Mouse (Mus musculus): ENCODE results near the gene Slc35f1. TPM values are rescaled to one million over a fixed set of nuclear protein-coding genes. Genes with fewer than 3 reads are reported as not detected.

The Slc35f1 gene
- total RNA-seq (2021) = 10 to 100 TPM; 34.6 to 41.5 TPM
- long read RNA-seq, experiment 1 = 0 reads
- long read RNA-seq, experiment 2, partial matches to known transcripts = 0 of 2 reads
- long read RNA-seq, experiment 2, other reads (novel, unspliced or antisense) = 2 of 2 reads

DNA sequence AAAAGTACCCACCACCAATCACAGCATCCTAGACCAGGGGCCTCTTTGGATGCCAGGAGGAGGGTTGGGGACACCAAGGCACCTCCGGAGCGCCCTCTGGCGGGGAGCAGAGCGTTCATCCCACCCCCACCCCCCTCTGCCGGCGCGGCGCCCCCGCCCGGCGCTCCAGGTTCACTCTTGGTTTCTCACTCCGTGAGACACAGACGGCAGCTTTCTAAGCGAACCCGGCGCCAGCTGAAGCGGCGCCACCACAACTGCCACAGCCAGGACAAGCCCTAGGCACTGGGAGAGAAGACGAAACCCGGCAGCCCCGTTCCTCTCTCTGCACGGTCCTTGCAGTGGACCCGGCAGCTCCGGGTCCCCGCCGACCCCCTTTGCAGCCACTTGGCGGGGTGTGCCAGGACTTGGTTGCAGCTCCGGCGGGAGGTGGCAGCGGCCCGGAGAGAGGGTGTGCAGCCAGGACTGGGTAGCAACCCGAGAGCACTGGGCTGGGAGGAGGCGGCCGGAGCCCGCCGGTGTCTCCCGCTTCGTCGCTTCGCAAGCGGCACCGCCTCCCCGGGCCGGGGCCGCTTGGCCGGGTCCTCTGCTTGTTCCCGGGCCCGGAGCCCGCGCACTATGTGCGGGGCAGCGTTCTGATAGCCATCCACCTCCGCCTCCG is at the start of gene Slc35f1:
Gene Slc35f1 (plus strand): TSS at position 200 of the 658 bp plus-strand sequence.
- DNase-seq (ENCODE audit: low spot score in 2 of 2) = peak; percentile 82 to 84

DNA sequence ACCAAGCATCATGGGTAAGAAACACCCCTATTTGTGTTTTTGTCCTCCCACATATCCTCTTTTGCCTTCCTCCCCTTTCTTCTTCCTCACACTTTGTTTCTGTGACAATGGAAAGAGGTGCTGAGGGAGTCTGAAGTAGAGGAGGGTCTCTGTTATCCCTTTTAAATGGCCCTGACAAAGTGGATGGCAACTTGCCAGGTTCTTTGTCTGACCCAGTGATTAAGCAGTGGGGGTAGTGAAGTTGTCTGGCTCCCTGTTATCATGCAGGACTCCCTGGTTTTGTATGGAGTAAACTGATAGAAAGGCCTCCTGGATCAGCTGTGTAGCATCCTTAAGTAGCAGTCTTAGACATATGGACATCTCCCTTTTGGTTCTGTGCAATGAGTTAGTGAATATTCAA is 19.1 kb upstream of the Slc35f1 start:
- DNase-seq (ENCODE audit: low spot score in 2 of 2) = no peak

DNA sequence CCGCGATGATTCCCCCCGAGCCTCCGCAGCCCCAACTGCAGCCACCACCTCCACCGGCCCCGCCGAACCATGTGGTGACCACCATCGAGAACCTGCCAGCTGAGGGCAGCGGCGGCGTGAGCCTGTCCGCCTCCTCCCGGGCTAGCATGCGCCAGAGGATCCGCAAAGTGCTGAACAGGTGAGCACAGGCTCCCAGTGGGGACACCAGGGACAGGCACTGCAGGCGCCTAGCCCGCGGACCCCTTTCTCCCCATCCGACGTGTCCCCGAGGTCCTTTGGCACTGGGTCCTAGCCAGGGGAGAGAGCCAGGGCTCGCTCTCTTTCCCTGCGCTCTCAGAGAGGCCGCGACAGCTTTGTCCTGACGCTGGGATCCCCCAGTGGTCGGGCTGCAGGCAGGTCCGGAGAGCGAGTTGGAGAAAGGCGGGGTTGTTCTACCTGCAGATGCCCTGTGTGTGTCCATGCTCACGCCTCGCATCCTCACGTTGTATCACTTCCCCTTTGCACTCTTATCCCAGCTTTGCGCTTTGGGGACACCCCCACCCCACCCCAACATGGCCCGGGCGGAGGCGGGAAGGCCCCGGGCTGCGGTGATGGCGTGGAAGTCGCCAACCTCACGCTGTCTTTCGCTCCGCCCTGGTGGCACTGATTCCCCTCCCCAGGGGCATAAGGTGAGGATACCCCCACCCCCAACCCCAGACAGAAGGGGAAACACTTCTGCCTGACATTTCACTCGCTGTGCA is 829 bp downstream of the Slc35f1 start:
- peak; percentile 33 to 40 for DNase-seq (ENCODE audit: low spot score in 2 of 2)

DNA sequence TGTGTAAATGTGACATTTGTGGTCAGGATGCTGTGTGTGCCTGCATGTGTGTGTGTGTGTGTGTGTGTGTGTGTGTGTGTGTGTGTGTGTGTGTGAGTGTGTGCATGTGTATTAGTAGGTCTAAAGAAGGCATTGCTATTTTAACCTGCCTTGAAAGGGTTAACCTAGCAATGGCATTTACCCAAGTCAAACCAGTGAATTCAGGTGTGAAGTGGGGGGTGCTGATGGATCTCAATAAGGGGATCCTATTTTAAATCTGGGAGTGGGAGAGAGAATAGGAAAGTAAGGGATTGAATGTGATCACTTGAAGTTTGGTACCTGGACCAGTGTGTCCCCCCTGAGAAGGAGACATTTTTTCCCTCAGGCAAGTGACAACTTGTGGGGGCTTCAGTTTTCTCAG is 13.4 kb downstream of the Slc35f1 start:
- DNase-seq (ENCODE audit: low spot score in 2 of 2) = no peak

DNA sequence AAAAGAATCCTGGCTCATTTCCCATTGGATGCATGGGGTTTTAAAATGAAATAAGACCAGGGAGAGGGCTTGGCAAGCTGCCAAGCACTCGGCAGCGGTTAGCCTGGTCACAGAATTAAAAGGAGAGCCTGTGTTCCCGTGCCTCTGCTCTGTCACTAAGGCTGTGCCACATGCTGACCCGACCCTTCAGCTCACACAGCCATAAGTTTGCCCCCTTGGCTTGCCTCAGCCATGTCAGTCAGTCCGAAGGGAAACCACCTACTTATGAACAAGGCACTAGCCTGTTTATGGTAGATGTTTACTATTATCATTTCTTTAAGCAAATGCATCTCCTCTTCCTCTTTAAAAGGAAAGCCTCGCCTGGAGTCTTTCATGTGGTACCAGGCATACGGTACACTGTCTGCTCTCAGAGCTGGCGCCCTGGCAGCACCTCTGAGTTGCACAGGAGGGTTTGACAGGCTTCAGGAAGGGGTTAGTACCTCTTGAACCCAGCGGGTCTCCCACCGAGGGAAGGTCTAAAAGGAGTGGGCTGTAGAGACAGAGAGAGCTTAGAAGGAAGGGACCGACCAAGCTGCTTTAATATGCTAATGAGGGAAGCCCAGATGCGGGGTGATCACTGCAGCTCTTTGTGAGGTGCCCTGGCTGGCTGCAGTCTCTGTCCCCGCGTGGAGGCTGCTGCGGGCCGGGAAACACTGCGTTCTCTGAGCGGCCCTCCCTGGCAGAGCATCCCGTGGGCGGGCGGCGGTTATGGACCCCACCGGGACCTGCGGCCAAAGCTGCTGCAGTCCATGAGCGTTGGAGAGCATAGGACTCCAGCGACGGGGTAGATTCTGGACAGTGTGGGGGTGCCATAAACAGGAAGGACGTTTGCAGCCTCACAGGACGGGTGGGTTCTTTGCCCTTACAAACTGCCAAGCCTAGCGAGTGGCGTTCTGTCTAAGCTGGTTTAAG is 14.0 kb downstream of the Slc35f1 start:
- peak; percentile 60 to 64 for DNase-seq (ENCODE audit: low spot score in 2 of 2)

DNA sequence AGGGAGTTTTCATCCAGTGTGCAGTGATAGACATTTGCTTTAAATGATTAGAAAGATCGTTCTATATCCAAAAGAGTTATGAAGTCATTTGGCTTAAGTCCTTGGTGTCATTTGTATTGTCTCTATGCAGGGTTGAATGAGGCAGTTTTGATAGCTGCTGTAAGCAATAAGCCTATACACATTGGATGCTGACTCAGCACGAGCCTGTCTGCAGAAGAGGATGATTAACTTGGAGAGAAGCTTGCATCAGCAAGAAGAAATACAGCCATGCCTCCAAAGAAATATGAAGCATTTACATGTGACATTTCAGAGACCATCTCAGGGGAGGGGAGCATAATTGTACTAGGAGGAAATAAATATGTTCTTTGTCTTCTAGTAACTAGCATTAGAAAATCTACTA is 19.1 kb downstream of the Slc35f1 start:
- DNase-seq (ENCODE audit: low spot score in 2 of 2) = no peak

DNA sequence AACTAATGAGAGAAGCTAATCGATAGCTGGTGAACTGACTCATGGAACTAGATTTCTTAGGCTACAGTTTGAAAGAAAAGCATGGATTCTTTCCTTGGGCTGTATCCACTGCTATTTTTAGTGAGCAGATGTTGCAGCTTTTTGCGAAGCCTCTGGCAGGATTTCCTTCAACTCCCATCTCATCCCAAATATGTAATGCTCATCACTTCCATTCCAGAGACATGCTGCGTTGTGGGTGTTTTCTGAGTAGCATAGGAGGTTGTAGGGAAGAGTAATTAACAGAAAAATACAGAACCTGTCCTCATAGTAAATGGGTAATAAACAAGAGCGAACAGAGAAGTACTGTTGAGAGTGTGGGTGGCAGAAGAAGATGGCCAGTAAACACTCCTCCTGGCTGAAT is 21.8 kb downstream of the Slc35f1 start:
- DNase-seq (ENCODE audit: low spot score in 2 of 2) = no peak

DNA sequence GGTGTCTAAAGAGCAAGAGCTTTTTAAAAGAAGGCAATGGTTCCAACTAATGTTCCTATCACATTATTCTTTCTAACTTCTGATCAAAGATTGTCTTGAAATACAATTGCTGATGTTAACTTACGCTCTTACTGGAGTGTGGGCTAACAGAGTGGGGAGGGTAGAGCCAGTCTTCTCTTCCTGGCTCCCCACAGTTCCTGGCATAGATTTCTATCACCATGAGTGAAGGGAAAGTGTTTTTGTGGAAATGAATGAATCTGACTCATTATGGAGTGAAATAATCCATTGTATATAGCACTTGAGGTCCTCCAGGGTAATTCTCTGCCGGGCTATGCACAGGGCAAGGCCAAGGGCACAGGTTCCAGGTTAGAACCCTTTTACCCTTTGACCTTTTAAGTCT is 24.2 kb downstream of the Slc35f1 start:
- DNase-seq (ENCODE audit: low spot score in 2 of 2) = no peak

DNA sequence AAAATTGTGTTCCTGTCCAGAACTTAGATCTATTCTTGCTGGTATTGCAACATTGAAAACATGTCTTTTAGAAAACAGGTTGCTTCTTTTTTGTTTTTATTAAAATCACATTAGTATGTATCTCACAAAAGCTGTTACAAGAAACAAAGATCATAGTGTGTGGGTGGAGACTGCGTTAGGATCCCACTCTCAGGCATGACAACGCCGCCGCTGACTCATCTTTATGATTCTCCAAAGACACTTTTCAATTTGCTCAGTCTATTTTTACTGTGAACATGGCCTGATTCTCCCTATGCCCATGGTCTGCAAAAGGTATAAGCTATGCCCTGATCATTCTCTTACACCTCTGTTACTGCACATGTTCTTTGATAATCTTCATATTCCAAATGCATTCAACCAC is 24.8 kb downstream of the Slc35f1 start:
- no peak for DNase-seq (ENCODE audit: low spot score in 2 of 2)

DNA sequence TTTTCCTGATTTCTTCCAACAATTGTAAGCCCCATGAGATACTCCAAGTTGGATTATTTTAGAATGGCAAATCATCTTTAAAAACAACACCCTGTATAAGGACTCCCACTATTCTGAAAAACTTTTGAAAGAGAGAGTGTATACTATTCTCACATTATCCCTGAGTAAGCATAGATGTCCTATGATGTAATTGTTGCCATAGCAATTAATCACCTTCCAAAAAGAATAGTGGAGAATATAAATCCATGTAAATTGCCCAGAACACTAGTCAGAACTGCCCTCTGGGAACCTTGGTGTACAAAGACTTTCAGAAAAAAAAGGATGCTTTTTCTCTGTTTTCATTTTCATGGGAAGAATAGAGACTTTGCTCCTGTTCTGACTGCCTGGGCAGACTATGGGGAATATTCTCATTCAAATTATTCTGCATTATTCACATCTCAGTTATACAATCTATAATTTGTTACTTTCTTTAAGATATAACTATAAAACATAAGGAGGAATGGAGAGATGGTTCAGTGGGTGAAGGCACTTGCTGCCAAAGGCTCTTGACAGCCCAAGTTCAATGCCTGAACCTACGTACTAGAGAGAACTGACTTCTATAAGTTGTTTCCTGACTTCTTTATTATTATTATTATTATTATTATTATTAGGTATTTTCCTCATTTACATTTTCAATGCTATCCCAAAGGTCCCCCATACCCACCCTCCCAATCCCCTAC is 28.0 kb downstream of the Slc35f1 start:
- no peak for DNase-seq (ENCODE audit: low spot score in 2 of 2)

DNA sequence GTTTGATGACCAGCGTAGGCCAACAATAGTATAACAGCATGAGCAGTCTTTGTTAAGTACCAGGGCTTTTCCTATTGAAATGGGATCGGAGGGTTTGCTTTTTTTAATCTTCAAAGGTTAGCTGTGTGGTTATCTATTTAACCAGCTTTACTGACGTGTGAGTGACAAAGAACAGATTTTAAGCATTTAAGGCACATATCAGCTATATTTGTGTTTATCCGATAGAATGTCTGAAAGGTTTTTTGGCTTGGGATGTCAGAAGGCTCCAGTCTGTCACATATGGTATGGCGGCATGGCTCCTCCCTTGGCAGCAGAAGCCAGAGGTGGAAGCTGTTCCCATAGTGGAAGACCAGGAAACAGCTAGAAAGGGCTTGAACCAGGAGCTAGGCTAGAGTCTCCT is 36.3 kb downstream of the Slc35f1 start:
- no peak for DNase-seq (ENCODE audit: low spot score in 2 of 2)

DNA sequence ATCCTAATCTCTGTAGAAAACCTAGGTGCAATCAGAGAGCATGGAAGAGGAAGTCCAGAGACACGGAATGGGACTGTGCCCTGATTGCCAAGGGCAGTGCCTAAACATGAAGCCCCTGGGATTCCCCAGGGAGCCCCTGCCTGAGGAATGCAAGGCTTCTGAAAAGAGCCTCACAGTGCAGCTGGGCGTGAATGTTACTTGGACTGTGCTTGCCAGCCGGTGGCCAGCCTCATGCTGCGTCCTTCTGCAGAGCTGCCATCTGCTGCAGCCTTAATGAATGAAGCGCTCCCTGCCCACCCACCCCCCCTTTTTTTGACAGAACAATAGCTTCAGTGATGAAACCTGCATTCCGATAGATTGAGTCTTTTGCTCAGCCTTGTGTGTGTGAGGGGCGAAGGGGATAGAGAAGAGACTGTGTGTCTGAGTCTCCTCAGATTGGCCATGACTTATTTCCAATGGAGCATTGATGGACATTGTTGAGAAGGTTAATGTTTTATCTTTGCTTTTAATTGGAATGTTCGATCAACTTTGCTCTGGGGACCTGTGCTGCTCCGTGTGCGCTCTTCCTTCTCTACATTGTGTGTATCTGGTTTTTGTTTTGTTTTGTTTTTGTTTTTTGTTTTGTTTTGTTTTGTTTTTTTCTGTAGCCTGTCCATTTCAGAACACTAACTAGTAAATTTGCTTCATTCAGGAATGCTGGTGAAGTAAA is 52.5 kb downstream of the Slc35f1 start:
- peak; percentile 32 to 64 for DNase-seq (ENCODE audit: low spot score in 2 of 2)

DNA sequence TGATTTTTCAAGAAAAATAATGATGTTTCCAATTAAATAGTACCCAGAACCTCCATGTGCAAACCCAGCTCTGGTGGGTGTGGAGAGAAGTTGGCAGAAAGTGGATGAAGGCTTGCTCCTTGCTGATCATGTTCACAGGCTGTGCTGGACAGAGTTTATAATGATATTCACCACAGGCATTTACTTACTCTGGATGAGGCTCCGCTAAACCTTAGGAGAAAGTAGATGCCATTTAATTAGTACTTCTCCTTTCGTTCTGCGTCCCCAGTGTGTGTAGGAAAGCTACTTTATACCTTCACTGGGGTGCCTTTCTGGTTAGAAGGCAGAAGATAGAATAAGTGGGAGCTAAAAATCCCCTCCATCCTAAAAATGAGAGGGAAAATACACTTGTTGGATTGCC is 53.5 kb downstream of the Slc35f1 start:
- no peak for DNase-seq (ENCODE audit: low spot score in 2 of 2)

DNA sequence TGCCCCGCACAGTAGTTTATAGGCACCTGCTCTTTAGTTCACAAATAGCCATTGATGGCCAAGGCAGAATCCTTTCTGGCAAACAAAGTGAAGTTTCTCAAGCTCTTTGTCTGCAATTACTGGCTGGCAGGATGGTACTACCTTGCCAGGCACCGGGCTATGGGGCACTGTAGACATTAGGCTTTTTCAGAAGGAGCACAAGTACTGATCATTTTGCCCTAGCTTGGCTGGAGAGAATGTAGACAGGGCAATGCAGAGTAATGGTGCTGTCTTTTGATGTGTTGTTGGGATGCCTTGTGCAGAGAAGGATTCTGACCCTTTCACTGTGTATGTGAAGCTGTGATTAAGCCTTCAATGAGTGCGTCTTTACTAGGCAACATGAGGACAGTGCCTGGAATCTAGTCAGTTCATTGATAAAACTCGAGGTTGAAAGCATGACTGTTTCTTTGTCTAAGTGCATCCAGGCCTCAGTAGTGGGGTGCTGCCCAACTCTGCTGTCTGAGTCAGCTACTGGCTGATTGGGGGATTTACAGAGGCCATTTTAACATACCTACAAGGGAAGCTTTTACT is 57.8 kb downstream of the Slc35f1 start:
- no peak for DNase-seq (ENCODE audit: low spot score in 2 of 2)

DNA sequence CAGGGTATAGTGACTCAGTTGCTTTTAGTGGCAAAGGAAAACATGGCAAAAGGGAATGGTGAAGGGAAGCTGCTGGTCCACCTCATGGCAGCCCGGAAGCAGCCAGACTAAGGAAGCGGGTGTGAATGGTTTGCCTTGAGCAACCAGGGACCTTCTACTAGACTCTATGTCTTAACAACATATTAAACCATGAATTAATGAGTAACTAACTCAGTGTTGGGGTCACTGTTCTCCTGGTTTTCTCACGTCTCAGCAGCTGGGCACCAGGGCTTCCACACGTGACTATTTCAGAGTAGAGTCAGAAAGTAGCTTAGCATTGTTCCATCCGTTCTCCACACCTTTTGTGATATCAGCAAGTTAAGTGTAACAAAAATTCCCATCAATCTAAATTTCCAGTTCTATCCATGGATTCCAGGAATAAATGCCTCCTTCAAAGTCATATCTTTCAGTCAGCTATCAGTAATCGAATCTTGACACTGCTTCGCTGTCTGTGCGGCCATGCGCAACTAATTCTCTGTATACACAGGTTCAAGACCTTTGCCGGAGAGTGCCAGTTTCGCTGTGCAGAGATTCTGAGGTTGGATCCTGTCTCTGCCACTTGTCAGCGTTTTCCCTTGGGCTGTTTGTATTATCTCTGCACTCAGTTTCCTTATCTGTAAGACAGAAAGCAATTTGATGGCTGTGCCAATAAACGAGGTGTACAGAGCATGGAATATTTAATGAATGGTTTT is 65.8 kb downstream of the Slc35f1 start:
- DNase-seq (ENCODE audit: low spot score in 2 of 2) = no peak

DNA sequence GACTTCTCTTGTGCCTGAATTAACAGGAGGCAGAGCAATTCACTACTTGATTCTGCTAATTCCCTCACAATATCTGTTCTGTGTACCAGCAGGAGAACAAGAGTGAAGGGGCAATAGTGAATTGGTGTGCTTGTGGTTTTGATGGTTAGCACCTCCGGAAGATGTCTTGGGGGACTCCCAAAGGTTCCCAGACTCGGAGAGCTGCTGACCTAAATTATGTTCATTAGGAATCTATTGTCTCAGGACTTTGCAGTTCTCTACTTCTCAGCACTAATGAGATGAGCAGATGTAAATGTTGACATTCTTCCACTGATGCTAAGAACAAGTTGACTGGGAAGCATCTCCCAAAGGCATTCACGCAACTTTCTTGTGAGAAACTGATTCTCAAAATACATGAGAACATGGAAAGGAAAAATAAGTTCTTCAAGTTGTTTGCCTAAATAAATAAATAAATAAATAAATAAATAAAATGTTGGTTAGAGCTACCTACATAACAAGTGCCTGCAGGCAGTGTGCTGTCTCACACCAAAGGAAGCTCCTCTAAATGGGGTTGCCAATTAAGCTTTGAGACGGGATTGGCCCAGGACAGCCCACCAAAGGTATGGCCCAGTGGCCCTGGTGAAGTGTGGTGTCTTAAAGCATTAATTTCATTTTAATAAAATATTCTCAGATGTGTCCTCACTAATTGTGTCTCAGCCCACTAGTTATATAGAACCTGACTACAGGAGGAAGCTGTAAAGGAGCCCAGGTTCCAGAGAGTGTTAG is 67.3 kb downstream of the Slc35f1 start:
- DNase-seq (ENCODE audit: low spot score in 2 of 2) = no peak

DNA sequence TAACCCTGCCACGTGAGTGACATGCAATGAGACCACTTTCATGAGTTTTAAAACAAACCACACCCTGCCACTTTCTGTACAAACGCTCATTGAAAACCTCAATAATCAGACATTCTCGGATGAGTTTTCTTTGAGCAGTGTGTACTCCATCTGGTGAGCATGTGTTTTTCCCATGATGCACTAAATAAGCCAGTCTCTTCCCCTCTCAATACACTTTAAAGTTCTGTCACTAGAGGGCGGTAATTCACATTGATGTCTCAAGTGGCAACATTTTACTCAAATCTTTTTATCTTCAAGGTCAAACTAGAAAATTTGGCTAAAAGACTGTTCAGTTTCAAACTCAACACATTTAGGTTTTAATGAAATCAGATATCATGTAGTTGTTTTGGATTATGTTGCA is 68.3 kb downstream of the Slc35f1 start:
- peak in 1 of 2 experiments; percentile 73 for DNase-seq (ENCODE audit: low spot score in 2 of 2)

DNA sequence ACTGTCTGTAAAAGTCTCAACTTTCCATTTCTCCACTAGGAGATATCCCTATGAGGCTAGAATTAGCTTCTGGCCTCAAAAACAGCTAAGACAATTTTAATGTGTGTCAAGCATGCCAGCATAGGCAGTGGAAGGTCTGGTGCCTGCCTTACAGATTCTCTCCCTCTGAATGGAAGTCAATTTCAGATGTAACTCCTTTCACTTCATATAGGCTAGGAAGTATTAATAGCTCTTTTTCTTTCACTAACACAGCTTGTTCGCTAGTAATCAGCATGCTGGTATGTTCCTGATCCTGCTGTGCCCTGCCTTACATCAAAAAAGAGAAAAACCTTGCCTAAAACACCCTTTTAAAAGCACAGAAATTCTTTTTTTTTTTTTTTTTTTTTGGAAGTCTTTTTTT is 70.2 kb downstream of the Slc35f1 start:
- no peak for DNase-seq (ENCODE audit: low spot score in 2 of 2)

All from layer of hippocampus, postnatal 14 days (tissue).